Mouse (Mus musculus) hindbrain, embryonic 12.5 days (tissue): Measurements from ENCODE around the gene Ccdc173. TPM values are rescaled to one million over a fixed set of nuclear protein-coding genes. Genes with fewer than 3 reads are reported as not detected.

Source experiments
- ATAC-seq: fragments of 200-750 bp; cut with Nextera tagmentation; 2 replicates; pipeline ENCODE4 v1.8.0; 2017; ENCODE audit warnings: moderate TSS enrichment; ENCODE audit not compliant: low FRiP score
- H3K27ac ChIP-seq: fragments of 300-500 bp; sonication (generic); 2 replicates; pipeline ENCODE4 v1.5.1; 2016; ENCODE audit warnings: mild to moderate bottlenecking
- H3K27me3 ChIP-seq: fragments of 300-500 bp; sonication (generic); 2 replicates; pipeline ENCODE4 v1.6.1; 2016; ENCODE audit warnings: mild to moderate bottlenecking
- H3K36me3 ChIP-seq: fragments of 300-500 bp; sonication (generic); 2 replicates; pipeline ENCODE4 v1.6.1; 2016; ENCODE audit warnings: mild to moderate bottlenecking
- H3K4me1 ChIP-seq: fragments of 300-500 bp; sonication (generic); 2 replicates; pipeline ENCODE4 v1.6.1; 2016
- H3K4me2 ChIP-seq: fragments of 300-500 bp; sonication (generic); replicated peaks from 2 replicates; pipeline ENCODE4 v1.6.1; 2016; ENCODE audit warnings: mild to moderate bottlenecking
- H3K4me3 ChIP-seq: fragments of 300-500 bp; sonication (generic); 2 replicates; pipeline ENCODE4 v1.5.1; 2016; ENCODE audit warnings: mild to moderate bottlenecking
- H3K9ac ChIP-seq: fragments of 300-500 bp; sonication (generic); 2 replicates; pipeline ENCODE4 v1.6.1; 2016; ENCODE audit warnings: mild to moderate bottlenecking, moderate library complexity
- H3K9me3 ChIP-seq: fragments of 300-500 bp; sonication (generic); replicated peaks from 2 replicates; pipeline ENCODE4 v1.6.1; 2016; ENCODE audit warnings: mild to moderate bottlenecking
- WGBS: fragments of 180-500 bp; shearing (Covaris S2); methylation state at CpG from one replicate; pipeline ENCODE4 v1.1.7; 2016; 5-methylcytosine and 5-hydroxymethylcytosine counted together
- polyA plus RNA-seq: library from polyadenylated mRNA; unstranded; fragments of >200 nt; fragmentation: Nextera tagmentation; extraction: Ambion mirVana; gene quantifications from 2 replicates; pipeline ENCODE4 v1.2.1, GENCODE M21; 2016

Gene Ccdc173
- polyA plus RNA-seq, 1 experiment from 2014 or later: 4.1 TPM

DNA sequence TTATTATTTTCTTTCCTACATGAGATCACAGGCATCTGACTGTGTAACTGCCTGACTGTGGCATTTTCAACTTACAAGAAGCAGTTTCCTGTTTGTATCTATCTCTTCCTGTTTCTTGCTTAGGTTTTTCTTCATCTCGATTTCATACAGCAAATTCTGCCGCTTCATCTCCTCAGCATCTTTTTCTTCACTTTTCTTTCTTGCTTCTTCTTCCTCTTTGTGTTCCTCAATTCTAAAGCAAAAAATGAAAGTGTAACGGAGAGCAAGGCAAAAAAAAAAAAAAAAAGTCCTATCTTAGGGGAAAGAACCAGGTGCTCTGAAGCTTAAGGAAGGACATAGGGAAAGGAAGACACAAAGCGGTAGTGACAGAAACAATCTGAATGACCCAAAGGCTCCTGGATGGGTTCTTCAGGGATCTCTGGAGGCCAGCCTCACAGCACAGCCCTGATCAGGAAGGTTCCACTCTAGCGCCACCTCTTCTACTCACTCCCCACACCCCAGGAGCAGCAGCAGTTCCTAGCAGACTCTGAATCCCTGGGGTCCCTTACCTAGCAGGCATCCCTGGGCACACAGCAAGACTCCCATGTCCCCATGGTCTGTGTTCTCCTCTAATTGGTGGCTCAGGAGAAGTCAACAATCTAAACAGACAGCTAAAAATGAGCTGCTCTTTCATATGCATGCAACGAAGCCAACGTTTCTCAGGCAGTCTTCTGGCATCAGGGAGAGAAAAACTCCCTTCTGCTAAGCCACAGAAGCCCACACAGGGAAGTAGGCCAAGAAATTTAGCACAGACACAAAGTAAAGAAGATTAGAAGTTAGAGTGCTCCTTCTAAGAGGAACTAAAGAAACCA is 11.2 kb downstream of the Ccdc173 start:
- Histone ChIP-seq H3K4me3 (no peak overlapping the region), H3K27me3 (no peaks in the 10 kb centered on the region), H3K9ac (no peak overlapping the region), H3K36me3 (peaks cover 31% of the 10 kb centered on the region), H3K27ac (no peak overlapping the region), H3K4me2 (no peak overlapping the region), H3K4me1 (no peaks in the 10 kb centered on the region), H3K9me3 (no peaks in the 10 kb centered on the region)
- WGBS: 73% methylated on average over 7 of the region's 7 CpGs
- no peak for ATAC-seq

DNA sequence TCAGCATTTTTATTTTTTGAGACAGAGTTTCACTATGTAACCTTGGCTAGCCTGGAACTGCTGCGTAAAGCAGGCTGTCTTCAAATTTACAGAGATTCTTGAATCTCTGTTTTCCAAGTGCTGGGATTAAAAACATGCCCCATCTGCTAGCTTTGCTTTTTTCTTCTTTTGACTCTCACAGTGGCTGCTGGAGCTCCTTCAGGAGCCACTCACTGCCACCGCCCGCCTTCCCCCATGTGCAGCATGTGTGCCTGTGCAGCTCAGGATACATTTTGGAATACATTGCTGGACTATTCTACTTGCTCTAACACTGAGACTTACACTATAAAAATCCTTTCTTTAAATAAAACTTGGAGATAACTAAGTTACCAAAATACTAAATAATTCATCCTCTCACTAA is 16.0 kb downstream of the Ccdc173 start:
- Histone ChIP-seq H3K4me3 (no peak overlapping the region), H3K9me3 (no peaks in the 10 kb centered on the region), H3K27me3 (no peaks in the 10 kb centered on the region), H3K4me1 (no peaks in the 10 kb centered on the region), H3K27ac (no peak overlapping the region), H3K4me2 (no peak overlapping the region), H3K36me3 (peaks cover 15% of the 10 kb centered on the region), H3K9ac (no peak overlapping the region)
- ATAC-seq: no peak
- WGBS: 96% methylated on average over 3 of the region's 3 CpGs

DNA sequence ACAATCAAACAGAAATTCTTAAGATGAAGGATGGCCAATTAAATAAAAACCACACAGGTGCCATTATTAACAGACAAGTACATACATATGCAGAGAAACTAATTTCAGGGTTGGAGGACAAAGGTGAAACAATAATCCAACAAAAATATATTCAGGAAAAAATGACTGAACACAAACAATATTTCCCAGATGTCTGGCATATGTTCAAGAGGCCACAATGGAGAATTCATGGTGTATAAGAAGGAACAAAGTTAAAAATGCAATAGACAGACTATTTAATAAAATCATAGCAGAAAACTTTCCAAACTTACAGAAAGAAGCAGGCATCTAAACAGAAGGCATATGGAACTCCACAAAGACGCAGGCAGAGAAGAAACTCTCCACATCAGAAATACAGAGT is 24.7 kb downstream of the Ccdc173 start:
- no peak overlapping the region for H3K4me3 ChIP-seq
- H3K36me3 ChIP-seq: peaks cover 5% of the 10 kb centered on the region; the same call in 1 of the 2 replicates
- no peak overlapping the region for H3K27ac ChIP-seq
- H3K9ac ChIP-seq: no peak overlapping the region
- no peaks in the 10 kb centered on the region for H3K9me3 ChIP-seq
- no peaks in the 10 kb centered on the region for H3K27me3 ChIP-seq
- WGBS: 71% methylated on average over 1 of the region's 1 CpGs
- H3K4me2 ChIP-seq: no peak overlapping the region
- peaks cover 7% of the 10 kb centered on the region; the same call in 1 of the 2 replicates for H3K4me1 ChIP-seq
- no peak for ATAC-seq

DNA sequence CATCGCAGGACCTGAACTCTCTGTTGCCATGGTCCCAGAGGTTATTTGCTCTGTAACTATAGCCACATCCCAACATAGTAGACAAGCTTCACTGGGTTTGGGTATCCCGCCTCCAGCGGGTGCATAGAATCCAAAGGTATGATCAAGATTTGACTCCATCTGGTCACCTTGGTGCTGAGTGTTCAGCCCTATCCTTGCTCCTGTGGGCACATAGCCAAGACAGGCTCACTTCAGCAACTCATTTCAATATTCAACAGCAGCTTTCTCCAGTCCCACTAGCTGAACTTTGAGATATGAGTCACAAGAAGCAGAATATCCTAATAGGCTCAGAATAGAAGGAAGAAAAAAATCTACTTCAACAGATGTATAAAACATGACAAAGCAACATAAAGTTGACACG is 26.0 kb downstream of the Ccdc173 start:
- no peaks in the 10 kb centered on the region for H3K27me3 ChIP-seq
- ATAC-seq: no peak
- H3K9ac ChIP-seq: no peak overlapping the region
- H3K27ac ChIP-seq: no peak overlapping the region
- H3K9me3 ChIP-seq: no peaks in the 10 kb centered on the region
- H3K4me3 ChIP-seq: no peak overlapping the region
- no peak overlapping the region for H3K4me2 ChIP-seq
- 78% methylated on average over 4 of the region's 4 CpGs for WGBS
- H3K4me1 ChIP-seq: peaks cover 7% of the 10 kb centered on the region; the same call in 1 of the 2 replicates
- peaks cover 5% of the 10 kb centered on the region; the same call in 1 of the 2 replicates for H3K36me3 ChIP-seq

DNA sequence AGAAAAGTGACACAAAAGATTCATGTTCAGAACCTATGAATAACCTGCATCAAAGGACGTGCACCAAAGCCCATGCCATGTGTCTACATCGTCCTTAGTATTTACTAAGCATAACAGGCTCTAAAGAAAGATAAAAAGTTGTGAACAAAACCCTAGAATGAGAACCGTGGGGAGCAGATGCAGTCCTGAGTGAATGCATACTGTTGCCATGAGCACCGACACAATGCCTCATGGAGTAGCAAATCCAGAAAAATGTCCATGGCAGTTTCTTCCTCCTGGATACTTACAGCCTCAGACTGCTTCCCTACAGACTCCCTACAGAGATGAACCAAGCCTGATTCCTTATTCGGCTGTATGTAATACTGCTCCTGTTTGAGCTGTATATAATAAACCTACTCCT is 28.4 kb downstream of the Ccdc173 start:
- WGBS: 32% methylated on average over 5 of the region's 5 CpGs
- H3K27ac ChIP-seq: peak overlapping the region; percentile 23; the same call in 1 of the 2 replicates
- 0 out of 2 replicates have a peak, but pooled peaks have one; percentile 46 for ATAC-seq

DNA sequence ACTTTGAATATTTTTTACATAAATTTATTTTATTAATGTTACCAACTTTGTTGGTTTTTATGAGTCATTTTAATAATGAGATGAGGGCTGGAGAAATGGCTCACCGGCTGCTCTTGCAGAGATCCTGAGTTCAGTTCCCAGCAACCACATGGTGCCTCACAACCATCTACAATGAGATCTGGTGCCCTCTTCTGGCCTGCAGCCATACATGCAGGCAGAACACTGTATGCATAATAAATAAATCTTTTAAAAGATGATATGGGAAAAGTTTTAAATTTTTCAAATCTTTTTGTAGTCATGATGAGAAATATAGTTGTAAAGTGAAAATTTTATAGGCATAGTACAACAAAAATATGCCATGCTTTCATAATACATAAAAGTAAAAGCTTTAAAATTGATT is 44.3 kb downstream of the Ccdc173 start:
- Histone ChIP-seq H3K4me3 (no peak overlapping the region), H3K9ac (no peak overlapping the region), H3K9me3 (0 out of 2 replicates have a peak, but pooled peaks cover 5% of the 10 kb centered on the region), H3K27me3 (no peaks in the 10 kb centered on the region), H3K27ac (no peak overlapping the region), H3K4me1 (no peaks in the 10 kb centered on the region), H3K4me2 (no peak overlapping the region), H3K36me3 (peaks cover 56% of the 10 kb centered on the region)
- 92% methylated on average over 1 of the region's 1 CpGs for WGBS
- no peak for ATAC-seq

More for the DNA sequence above, 28.4 kb downstream of the Ccdc173 start:
- Histone ChIP-seq H3K4me1 (peaks cover 7% of the 10 kb centered on the region; the same call in 1 of the 2 replicates), H3K4me3 (no peak overlapping the region), H3K27me3 (no peaks in the 10 kb centered on the region), H3K4me2 (no peak overlapping the region), H3K9me3 (no peaks in the 10 kb centered on the region), H3K36me3 (peaks cover 5% of the 10 kb centered on the region; the same call in 1 of the 2 replicates), H3K9ac (no peak overlapping the region)

DNA sequence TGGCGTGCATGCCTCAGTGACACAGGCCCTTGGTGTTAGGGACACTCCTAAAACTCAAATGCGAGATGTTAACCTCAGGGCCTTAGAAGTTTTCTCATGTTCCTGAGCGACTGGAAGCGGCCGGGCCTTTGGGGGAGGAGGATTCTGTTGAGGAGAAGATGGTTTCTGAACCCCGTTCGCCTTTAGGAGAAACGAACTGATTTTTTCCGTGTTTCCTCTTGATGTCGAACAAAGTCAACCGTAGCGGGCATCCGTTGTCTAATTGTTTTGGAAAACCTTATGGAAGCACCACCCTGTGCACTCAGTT is 65.9 kb downstream of the Ccdc173 start:
- Histone ChIP-seq H3K4me1 (peaks cover 7% of the 10 kb centered on the region; the same call in 1 of the 2 replicates), H3K27ac (peak overlapping the region; percentile 90; the same call in 1 of the 2 replicates), H3K9me3 (no peaks in the 10 kb centered on the region), H3K36me3 (no peaks in the 10 kb centered on the region), H3K4me2 (peak overlapping the region; percentile 80), H3K4me3 (peak overlapping the region; percentile 97), H3K9ac (peak overlapping the region; percentile 90), H3K27me3 (peaks cover 19% of the 10 kb centered on the region)
- ATAC-seq: no peak
- WGBS: 2% methylated on average over 13 of the region's 13 CpGs

DNA sequence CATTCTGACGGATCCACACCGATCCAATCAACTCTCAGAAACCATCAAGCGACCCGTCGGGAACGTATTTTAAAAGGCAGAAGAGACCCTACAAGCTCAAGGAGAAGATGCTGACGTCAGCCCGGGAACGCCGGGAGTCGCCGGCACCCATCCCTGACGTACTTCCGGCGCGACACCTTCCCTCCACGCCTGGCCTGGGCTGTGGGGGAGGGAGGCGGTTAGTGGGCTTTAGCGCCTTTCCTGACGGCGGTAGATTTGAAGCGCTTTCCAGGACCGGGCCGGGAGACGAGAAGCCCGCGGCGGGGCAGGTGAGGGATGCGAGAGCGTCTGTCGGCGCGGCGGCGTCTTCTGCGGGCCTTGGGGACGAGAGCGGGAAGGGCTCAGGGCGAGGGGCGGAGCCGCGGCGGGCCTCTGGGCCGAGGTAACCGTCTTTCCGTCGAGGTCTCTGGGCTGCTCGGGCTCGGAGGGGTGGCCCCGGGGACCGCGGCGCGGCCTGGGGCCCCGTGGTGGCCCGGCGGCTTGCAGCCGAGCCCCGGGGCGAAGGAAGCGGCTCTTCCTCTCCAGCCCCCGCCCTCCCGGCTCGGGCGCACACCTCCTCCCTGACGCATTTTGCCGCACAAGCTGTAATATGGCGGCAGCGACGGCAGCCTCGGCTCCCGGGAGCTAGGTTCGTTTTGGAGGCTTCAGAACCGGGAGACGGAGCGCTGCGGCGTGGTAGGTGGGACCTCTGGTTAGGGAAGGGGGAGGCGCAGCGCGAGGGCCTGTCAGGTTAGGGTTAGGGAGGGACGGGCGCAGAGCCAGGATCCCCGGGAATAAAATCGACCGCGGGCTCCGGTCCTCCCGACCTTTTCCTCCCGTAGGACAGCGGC is 66.5 kb downstream of the Ccdc173 start:
- Histone ChIP-seq H3K9me3 (no peaks in the 10 kb centered on the region), H3K4me2 (peak overlapping the region; percentile 80), H3K9ac (peak overlapping the region; percentile 90), H3K27ac (peak overlapping the region; percentile 90), H3K36me3 (no peaks in the 10 kb centered on the region), H3K27me3 (peaks cover 19% of the 10 kb centered on the region), H3K4me3 (peak overlapping the region; percentile 97), H3K4me1 (peaks cover 7% of the 10 kb centered on the region; the same call in 1 of the 2 replicates)
- under 1% methylated on average over 91 of the region's 91 CpGs for WGBS
- ATAC-seq: peak; percentile 94

DNA sequence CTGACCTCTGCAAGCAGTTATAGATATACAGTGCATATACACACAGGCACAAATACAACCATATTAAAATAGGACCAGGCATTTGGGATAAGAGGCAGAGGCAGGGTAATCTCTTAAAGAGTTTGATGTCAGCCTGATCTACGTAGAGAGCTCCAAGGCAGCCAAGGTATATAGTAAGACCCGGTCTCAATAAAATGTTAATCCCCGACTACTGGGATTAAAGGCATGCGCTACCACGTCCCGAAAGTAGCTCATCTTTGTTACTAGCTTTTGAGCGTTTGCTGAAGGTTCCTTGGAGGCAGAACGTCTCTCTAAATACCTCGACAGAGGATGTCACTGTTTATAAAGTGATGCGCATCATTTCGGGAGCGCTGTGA is 67.1 kb downstream of the Ccdc173 start, which contains the start of gene Ppig:
Gene Ppig, plus strand, starts transcription at position 273 of the 377 bp plus-strand sequence.
- H3K27me3 ChIP-seq: peaks cover 19% of the 10 kb centered on the region
- H3K4me3 ChIP-seq: peak within 1 kb of the TSS; percentile 97
- ATAC-seq: peak; percentile 50
- WGBS: 6% methylated on average over 12 of the region's 12 CpGs
- H3K36me3 ChIP-seq: no peaks in the 10 kb centered on the region
- H3K4me1 ChIP-seq: peaks cover 7% of the 10 kb centered on the region; the same call in 1 of the 2 replicates
- H3K9ac ChIP-seq: peak within 1 kb of the TSS; percentile 90
- H3K4me2 ChIP-seq: peak within 1 kb of the TSS; percentile 80
- H3K9me3 ChIP-seq: no peaks in the 10 kb centered on the region
- H3K27ac ChIP-seq: peak within 1 kb of the TSS; percentile 90

DNA sequence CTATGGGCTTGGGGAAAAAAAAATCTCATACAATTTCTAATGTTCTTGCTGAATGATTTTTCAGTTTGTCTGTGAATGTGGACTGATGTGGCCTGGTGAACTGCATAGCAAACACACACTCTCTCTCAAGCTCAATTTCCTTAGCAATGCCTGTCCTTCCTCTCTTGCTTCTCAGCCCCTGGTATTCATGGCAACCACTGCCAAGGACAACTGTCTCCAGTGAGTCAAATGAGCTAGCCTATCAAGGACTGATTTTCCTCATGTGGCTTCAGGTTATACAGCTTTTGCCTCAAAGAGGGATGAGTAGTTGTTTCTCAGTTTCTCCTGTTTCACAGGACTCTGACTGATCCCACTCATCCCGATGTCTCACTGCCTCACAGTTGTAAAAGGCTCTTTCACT is 70.3 kb downstream of the Ccdc173 start:
- Histone ChIP-seq H3K36me3 (no peaks in the 10 kb centered on the region), H3K9me3 (no peaks in the 10 kb centered on the region), H3K27ac (no peak overlapping the region), H3K9ac (no peak overlapping the region), H3K4me2 (no peak overlapping the region), H3K27me3 (peaks cover 19% of the 10 kb centered on the region), H3K4me3 (no peak overlapping the region), H3K4me1 (peaks cover 3% of the 10 kb centered on the region; the same call in 1 of the 2 replicates)
- no peak for ATAC-seq
- 84% methylated on average over 1 of the region's 1 CpGs for WGBS

DNA sequence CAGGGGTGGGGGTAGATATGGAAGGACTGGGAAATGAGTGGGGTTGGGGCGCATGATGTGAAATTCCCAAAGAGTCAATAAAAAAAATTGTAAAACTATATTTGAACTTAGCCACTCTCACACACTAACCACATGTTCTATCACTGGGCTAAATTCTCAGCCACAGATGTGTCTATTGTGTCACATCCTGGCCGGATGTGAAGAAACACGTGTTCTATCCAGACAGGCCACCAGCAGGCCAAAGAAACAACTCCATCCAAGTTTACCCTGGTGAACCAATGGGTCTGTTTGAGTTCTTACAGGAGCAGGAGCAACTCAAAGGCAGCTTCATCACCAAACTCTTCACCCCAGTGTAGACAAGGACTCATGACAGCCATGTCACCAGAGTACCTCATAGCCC is 72.9 kb downstream of the Ccdc173 start:
- ATAC-seq: no peak
- 84% methylated on average over 3 of the region's 3 CpGs for WGBS

DNA sequence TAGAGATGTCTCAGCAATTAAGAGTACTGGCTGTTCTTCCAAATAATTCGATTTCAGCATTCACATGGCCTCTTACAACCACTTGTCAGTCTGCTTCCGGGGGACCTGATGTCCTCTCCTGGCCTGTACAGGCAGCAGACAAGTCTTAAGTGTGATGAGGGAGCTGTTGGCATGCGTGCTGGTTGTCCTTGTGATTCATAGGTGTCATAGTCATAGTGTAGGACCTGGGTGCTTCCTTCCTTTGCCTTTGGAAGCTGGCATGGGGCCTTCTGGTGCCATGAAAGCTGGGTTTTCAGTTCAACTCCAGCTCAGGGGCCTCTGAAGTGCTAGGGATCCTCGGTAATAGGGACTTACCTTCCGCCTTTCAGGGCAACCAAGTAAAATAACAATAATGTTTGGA is 75.2 kb downstream of the Ccdc173 start:
- ATAC-seq: no peak
- WGBS: 79% methylated on average over 5 of the region's 5 CpGs
- no peaks in the 10 kb centered on the region for H3K36me3 ChIP-seq
- H3K9ac ChIP-seq: no peak overlapping the region
- H3K4me2 ChIP-seq: no peak overlapping the region
- H3K27ac ChIP-seq: no peak overlapping the region
- H3K4me1 ChIP-seq: peaks cover 5% of the 10 kb centered on the region; the same call in 1 of the 2 replicates
- H3K9me3 ChIP-seq: no peaks in the 10 kb centered on the region
- H3K27me3 ChIP-seq: peaks cover 1% of the 10 kb centered on the region; the same call in 1 of the 2 replicates
- no peak overlapping the region for H3K4me3 ChIP-seq

More for the DNA sequence above, 72.9 kb downstream of the Ccdc173 start:
- H3K9ac ChIP-seq: no peak overlapping the region
- peaks cover 5% of the 10 kb centered on the region; the same call in 1 of the 2 replicates for H3K4me1 ChIP-seq
- H3K27me3 ChIP-seq: peaks cover 18% of the 10 kb centered on the region
- H3K9me3 ChIP-seq: no peaks in the 10 kb centered on the region
- H3K4me2 ChIP-seq: no peak overlapping the region
- H3K36me3 ChIP-seq: no peaks in the 10 kb centered on the region
- no peak overlapping the region for H3K27ac ChIP-seq
- H3K4me3 ChIP-seq: no peak overlapping the region
